19 mouse cellular contexts compared by ENCODE assay signal in the genomic region with DNA sequence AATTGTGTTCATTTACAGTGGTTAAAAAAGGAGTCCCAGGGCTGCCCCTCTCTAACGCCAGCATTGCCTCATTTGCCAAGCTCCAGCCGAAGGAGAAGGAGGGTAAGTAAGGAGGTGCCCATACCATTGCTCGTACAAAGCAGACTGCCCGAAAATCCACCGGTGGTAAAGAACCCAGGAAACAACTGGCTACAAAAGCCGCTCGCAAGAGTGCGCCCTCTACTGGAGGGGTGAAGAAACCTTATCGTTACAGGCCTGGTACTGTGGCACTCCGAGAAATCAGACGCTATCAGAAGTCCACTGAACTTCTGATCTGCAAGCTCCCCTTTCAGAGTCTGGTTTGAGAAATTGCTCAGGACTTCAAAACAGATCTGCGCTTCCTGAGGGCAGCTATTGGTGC. TPM values are rescaled to one million over a fixed set of nuclear protein-coding genes. Genes with fewer than 3 reads are reported as not detected.
DNase-seq lines count a peak whose midpoint lies in the region; ATAC-seq and TF ChIP-seq lines count a peak whose summit lies in the region.
"Had no signal": no experiment of that assay in that cellular context is flagged by ENCODE, and none has a peak within 500 bp of the region (broad histone marks: within the 10 kb centered on the region; RNA-seq: fewer than 3 reads in every experiment).

No protein-coding gene starts in this region.

- ATAC-seq in hindbrain, embryonic 11.5 days (ENCODE audit: low FRiP score): no peak
- ATAC-seq: activated CD4-positive, CD25-positive, alpha-beta regulatory T cell, adult 4 months; forebrain, embryonic 15.5 days; intestine, embryonic 16.5 days had no signal

- no peak for TF ChIP-seq POLR2A in kidney, adult 2 months (IDR thresholded peaks at IDR 0.05; ENCODE audit: low read depth, low read length)
- no peak for TF ChIP-seq POLR2A in bone marrow macrophage, adult 2 months (IDR thresholded peaks at IDR 0.05; ENCODE audit: borderline replicate concordance, low read depth, low read length)

- H3K36me3 ChIP-seq in kidney, adult 2 months (ENCODE audit: control insufficient read depth, insufficient read depth, low read length): no peaks in the 10 kb centered on the region
- H3K36me3 ChIP-seq in E14TG2a.4 (ENCODE audit: insufficient read depth, low read length): peaks cover 39% of the 10 kb centered on the region
- no peaks in the 10 kb centered on the region for H3K36me3 ChIP-seq in hindbrain, embryonic 11.5 days (ENCODE audit: control insufficient read depth, insufficient read depth, low read length)

- H3K27ac ChIP-seq in kidney, adult 2 months (ENCODE audit: insufficient read depth, low read depth, low read length): no peak overlapping the region
- H3K27ac ChIP-seq in bone marrow macrophage, adult 2 months (ENCODE audit: insufficient read depth, low read depth, low read length): no peak overlapping the region
- H3K27ac ChIP-seq in hindbrain, embryonic 11.5 days (ENCODE audit: low read depth, low read length): no peak overlapping the region
- H3K27ac ChIP-seq: forebrain, embryonic 15.5 days; hindbrain, embryonic 10.5 days; limb, embryonic 10.5 days; liver, embryonic 15.5 days; midbrain, embryonic 12.5 days had no signal

- no peak overlapping the region for H3K9ac ChIP-seq in hindbrain, embryonic 11.5 days (ENCODE audit: low read depth, low read length)
- H3K9ac ChIP-seq: forebrain, embryonic 15.5 days; liver, embryonic 15.5 days; midbrain, embryonic 12.5 days had no signal

- H3K9me3 ChIP-seq in E14TG2a.4 (ENCODE audit: low read length): no peaks in the 10 kb centered on the region
- no peaks in the 10 kb centered on the region for H3K9me3 ChIP-seq in hindbrain, embryonic 11.5 days (ENCODE audit: control insufficient read depth, low read length)
- H3K9me3 ChIP-seq: forebrain, embryonic 15.5 days; hindbrain, embryonic 10.5 days; limb, embryonic 10.5 days; liver, embryonic 15.5 days; midbrain, embryonic 12.5 days had no signal

- DNase-seq in kidney, adult 2 months: no peak
- no peak for DNase-seq in kidney, postnatal 36 days
- DNase-seq in B cell, adult 2 months: peak; percentile 20 to 33
- DNase-seq in hindbrain, embryonic 11.5 days (ENCODE audit: low spot score): no peak
- DNase-seq in layer of hippocampus, adult 8-10 months (ENCODE audit: low spot score in 2 of 2): no peak
- DNase-seq: adrenal gland, postnatal 25 days; cerebellum, adult 9-11 months; gastrocnemius, postnatal 10 days; kidney, postnatal 14 days had no signal

- no peaks in the 10 kb centered on the region for H3K27me3 ChIP-seq in kidney, adult 2 months (replicated peaks; ENCODE audit: control insufficient read depth, insufficient read depth, low read length)
- no peaks in the 10 kb centered on the region for H3K27me3 ChIP-seq in E14TG2a.4 (ENCODE audit: insufficient read depth, low read length)
- no peaks in the 10 kb centered on the region for H3K27me3 ChIP-seq in hindbrain, embryonic 11.5 days (ENCODE audit: control insufficient read depth, insufficient read depth, low read length)
- H3K27me3 ChIP-seq: forebrain, embryonic 15.5 days; liver, embryonic 15.5 days; midbrain, embryonic 12.5 days had no signal

- no peak overlapping the region for H3K4me3 ChIP-seq in kidney, adult 2 months (ENCODE audit: insufficient read depth, low read depth, low read length)
- H3K4me3 ChIP-seq in E14TG2a.4 (replicated peaks; ENCODE audit: low read length): no peak overlapping the region
- no peak overlapping the region for H3K4me3 ChIP-seq in bone marrow macrophage, adult 2 months (ENCODE audit: insufficient read depth, low read length)
- no peak overlapping the region for H3K4me3 ChIP-seq in hindbrain, embryonic 11.5 days (ENCODE audit: low read depth, low read length)
- H3K4me3 ChIP-seq: forebrain, embryonic 15.5 days; hindbrain, embryonic 10.5 days; limb, embryonic 10.5 days; liver, embryonic 15.5 days; midbrain, embryonic 12.5 days had no signal

- 0 out of 2 replicates have a peak, but pooled peaks have one; percentile 14 for TF ChIP-seq CTCF in kidney, adult 2 months (conservative IDR thresholded peaks at IDR 0.05; ENCODE audit: insufficient read depth, insufficient read length, low read depth, low read length)
- peak; percentile 60 for TF ChIP-seq CTCF in E14TG2a.4 (conservative IDR thresholded peaks at IDR 0.05; ENCODE audit: low read length)
- peak; percentile 63 for TF ChIP-seq CTCF in bone marrow macrophage, adult 2 months (IDR thresholded peaks at IDR 0.05; ENCODE audit: low read depth, low read length)

- 95% methylated on average over 12 of the region's 12 CpGs for WGBS in kidney, adult 2 months
- WGBS in hindbrain, embryonic 11.5 days: 92% methylated on average over 12 of the region's 12 CpGs

- no peak overlapping the region for H3K4me2 ChIP-seq in hindbrain, embryonic 11.5 days (replicated peaks; ENCODE audit: low read depth, low read length)
- H3K4me2 ChIP-seq: forebrain, embryonic 15.5 days; heart, embryonic 11.5 days; liver, embryonic 15.5 days; midbrain, embryonic 12.5 days had no signal

- peaks cover 9% of the 10 kb centered on the region for H3K4me1 ChIP-seq in kidney, adult 2 months (ENCODE audit: control insufficient read depth, insufficient read depth, low read length)
- peaks cover 48% of the 10 kb centered on the region for H3K4me1 ChIP-seq in E14TG2a.4 (replicated peaks; ENCODE audit: low read depth, low read length)
- peaks cover 39% of the 10 kb centered on the region for H3K4me1 ChIP-seq in bone marrow macrophage, adult 2 months (ENCODE audit: control insufficient read depth, insufficient read depth, low read length)
- no peaks in the 10 kb centered on the region for H3K4me1 ChIP-seq in hindbrain, embryonic 11.5 days (replicated peaks; ENCODE audit: control insufficient read depth, insufficient read depth, low read length)
- H3K4me1 ChIP-seq: midbrain, embryonic 12.5 days had no signal

RNA-seq across cellular contexts. Expression of gene Xpo6, which starts 24.3 kb away (rescaled TPM):
- 119 and 122 TPM in 2 replicates for polyA plus RNA-seq in kidney, adult 2 months (2012; rRNA removed)
- polyA plus RNA-seq in bone marrow macrophage, adult 2 months (2012; ENCODE audit: insufficient read depth, insufficient read length, missing spikeins): 64.2 and 86.2 TPM in 2 replicates
- 57.8 and 69.4 TPM in 2 replicates for polyA plus RNA-seq in hindbrain, embryonic 11.5 days (2014; fragmentation: Nextera tagmentation; extraction: Ambion mirVana)
- total RNA-seq in layer of hippocampus, adult 8-10 months (2022): 10 to 100 TPM; 89.1 to 99.7 (median 96.2) TPM

Comparison
In these comparisons a context has a peak if more than half of its experiments do, and no peak if none do; other contexts are left out.
1. DNase-seq: peak in B cell, adult 2 months (2 of 2); none in kidney, adult 2 months (single experiment), kidney, postnatal 36 days (0 of 2), hindbrain, embryonic 11.5 days (single experiment) and layer of hippocampus, adult 8-10 months (0 of 2).
2. Peak in every context shown above with its lines, with median percentiles within 50 percentile points of each other: CTCF ChIP-seq.